Mouse (Mus musculus): ENCODE measurements around the gene Rhox1. TPM values are rescaled to one million over a fixed set of nuclear protein-coding genes. Genes with fewer than 3 reads are reported as not detected.
A peak's percentile ranks its signal among the peaks of the same experiment; 100 is the strongest.
"Not testable (repeated sequence)": the region's sequence is repeated elsewhere in the genome, so short reads cannot be mapped to it uniquely, and the experiment has no call there.

The Rhox1 gene
- not detected in 2 replicates for polyA plus RNA-seq (2015; fragmentation: Nextera tagmentation; extraction: Ambion mirVana)

- not testable (repeated sequence) for H3K4me1 ChIP-seq (replicated peaks); H3K27ac ChIP-seq; H3K36me3 ChIP-seq; H3K9me3 ChIP-seq; H3K27me3 ChIP-seq; H3K4me3 ChIP-seq (replicated peaks); H3K4me2 ChIP-seq (replicated peaks); H3K9ac ChIP-seq (replicated peaks); ATAC-seq
- WGBS, result 80% methylated on average over 1 of the region's 1 CpGs
These were observed at the start of gene Rhox1 for GRCm38 (mm10) chrX:37222158-37222557. Rhox1 (minus strand) TSS chrX:37222258.

- not testable (repeated sequence) for H3K9ac ChIP-seq (replicated peaks); H3K4me1 ChIP-seq (replicated peaks); H3K9me3 ChIP-seq; H3K27me3 ChIP-seq; ATAC-seq; H3K27ac ChIP-seq; H3K4me3 ChIP-seq (replicated peaks); H3K4me2 ChIP-seq (replicated peaks); H3K36me3 ChIP-seq
- 98% methylated on average over 11 of the region's 19 CpGs for WGBS
These were observed 43.0 kb upstream of the Rhox1 start, which contains the start of gene Rhox4a for GRCm38 (mm10) chrX:37265038-37265437. Rhox4a (plus strand) TSS chrX:37265338.

- H3K4me1 ChIP-seq (replicated peaks); H3K27ac ChIP-seq; H3K9ac ChIP-seq (replicated peaks); H3K4me2 ChIP-seq (replicated peaks); ATAC-seq; H3K9me3 ChIP-seq; H3K27me3 ChIP-seq; H3K4me3 ChIP-seq (replicated peaks); H3K36me3 ChIP-seq: not testable (repeated sequence)
- WGBS, result 92% methylated on average over 1 of the region's 3 CpGs
These were observed 27.6 kb upstream of the Rhox1 start, which contains the start of gene Rhox3a for GRCm38 (mm10) chrX:37249619-37250018. Rhox3a (plus strand) TSS chrX:37249919.

GRCm38 (mm10) chrX:37244676-37245075, 22.6 kb upstream of the Rhox1 start, which contains the start of gene Rhox2a:
Rhox2a (plus strand) TSS chrX:37244976.
- not testable (repeated sequence) for H3K4me1 ChIP-seq (replicated peaks); H3K27me3 ChIP-seq; H3K9me3 ChIP-seq; ATAC-seq; H3K9ac ChIP-seq (replicated peaks); H3K27ac ChIP-seq; H3K36me3 ChIP-seq; H3K4me3 ChIP-seq (replicated peaks); H3K4me2 ChIP-seq (replicated peaks)
- WGBS, result no CpG with 5 or more reads among the region's 9 CpGs

- Histone ChIP-seq H3K27ac (no peak within 1 kb of the TSS), H3K27me3 (no peaks in the 10 kb centered on the region), H3K4me3 (replicated peaks) (no peak within 1 kb of the TSS), H3K9me3 (peaks cover 1% of the 10 kb centered on the region; the same call in 1 of the 2 replicates), H3K36me3 (no peaks in the 10 kb centered on the region), H3K4me2 (replicated peaks) (no peak within 1 kb of the TSS), H3K9ac (replicated peaks) (no peak within 1 kb of the TSS), H3K4me1 (replicated peaks) (no peaks in the 10 kb centered on the region)
- 85% methylated on average over 10 of the region's 10 CpGs for WGBS
- no peak for ATAC-seq
These were observed 11.1 kb downstream of the Rhox1 start, which contains the start of gene Gm9 for GRCm38 (mm10) chrX:37210941-37211340. Gm9 (minus strand) TSS chrX:37211041.

- no peak overlapping the region for H3K9ac ChIP-seq (replicated peaks)
- H3K9me3 ChIP-seq, result no peaks in the 10 kb centered on the region
- no peak for ATAC-seq
- H3K4me3 ChIP-seq (replicated peaks), result no peak overlapping the region
- no peak overlapping the region for H3K4me2 ChIP-seq (replicated peaks)
- 53% methylated on average over 8 of the region's 8 CpGs for WGBS
- H3K27me3 ChIP-seq, result no peaks in the 10 kb centered on the region
- H3K4me1 ChIP-seq (replicated peaks), result no peaks in the 10 kb centered on the region
- H3K36me3 ChIP-seq, result no peaks in the 10 kb centered on the region
- H3K27ac ChIP-seq, result no peak overlapping the region
These were observed 23.4 kb downstream of the Rhox1 start for GRCm38 (mm10) chrX:37198676-37199075.

- Histone ChIP-seq H3K27ac (peak overlapping the region; percentile 77), H3K4me1 (replicated peaks) (peaks cover 13% of the 10 kb centered on the region), H3K4me2 (replicated peaks) (peak overlapping the region; percentile 60), H3K27me3 (no peaks in the 10 kb centered on the region), H3K9me3 (no peaks in the 10 kb centered on the region), H3K36me3 (no peaks in the 10 kb centered on the region), H3K4me3 (replicated peaks) (peak overlapping the region; percentile 54), H3K9ac (replicated peaks) (peak overlapping the region; percentile 65)
- WGBS, result 33% methylated on average over 28 of the region's 28 CpGs
- ATAC-seq, result no peak; the same call in none of the 2 replicates
These were observed 30.2 kb downstream of the Rhox1 start for GRCm38 (mm10) chrX:37191744-37192379.

- Histone ChIP-seq H3K27ac (peak within 1 kb of the TSS; percentile 77), H3K9ac (replicated peaks) (peak within 1 kb of the TSS; percentile 65), H3K4me3 (replicated peaks) (peak within 1 kb of the TSS; percentile 54), H3K4me1 (replicated peaks) (peaks cover 13% of the 10 kb centered on the region), H3K4me2 (replicated peaks) (peak within 1 kb of the TSS; percentile 60), H3K9me3 (no peaks in the 10 kb centered on the region), H3K36me3 (no peaks in the 10 kb centered on the region), H3K27me3 (no peaks in the 10 kb centered on the region)
- ATAC-seq, result peak; percentile 94
- 21% methylated on average over 63 of the region's 63 CpGs for WGBS
These were observed 30.8 kb downstream of the Rhox1 start, which contains the start of the genes Ndufa1 and Rnf113a1 for GRCm38 (mm10) chrX:37191105-37191743. Ndufa1 (minus strand) TSS chrX:37191163. Rnf113a1 (plus strand) TSS chrX:37191245.

GRCm38 (mm10) chrX:37190755-37191104, 31.3 kb downstream of the Rhox1 start:
- peak overlapping the region; percentile 60 for H3K4me2 ChIP-seq (replicated peaks)
- H3K36me3 ChIP-seq, result no peaks in the 10 kb centered on the region
- H3K4me1 ChIP-seq (replicated peaks), result peaks cover 13% of the 10 kb centered on the region
- WGBS, result 25% methylated on average over 20 of the region's 20 CpGs
- ATAC-seq, result no peak
- H3K9ac ChIP-seq (replicated peaks), result peak overlapping the region; percentile 65
- H3K27ac ChIP-seq, result peak overlapping the region; percentile 77; the same call in 1 of the 2 replicates
- no peaks in the 10 kb centered on the region for H3K9me3 ChIP-seq
- peak overlapping the region; percentile 54 for H3K4me3 ChIP-seq (replicated peaks)
- H3K27me3 ChIP-seq, result no peaks in the 10 kb centered on the region

- not testable (repeated sequence) for H3K27me3 ChIP-seq; ATAC-seq; H3K36me3 ChIP-seq; H3K9me3 ChIP-seq; H3K4me1 ChIP-seq (replicated peaks); H3K27ac ChIP-seq; H3K4me3 ChIP-seq (replicated peaks); H3K9ac ChIP-seq (replicated peaks); H3K4me2 ChIP-seq (replicated peaks)
- WGBS, result 69% methylated on average over 4 of the region's 8 CpGs
These were observed 37.7 kb downstream of the Rhox1 start for GRCm38 (mm10) chrX:37184401-37184800.

- no peak for ATAC-seq
- no peak within 1 kb of the TSS for H3K4me3 ChIP-seq (replicated peaks)
- H3K4me1 ChIP-seq (replicated peaks), result no peaks in the 10 kb centered on the region
- H3K9me3 ChIP-seq, result no peaks in the 10 kb centered on the region
- no peak within 1 kb of the TSS for H3K4me2 ChIP-seq (replicated peaks)
- no peaks in the 10 kb centered on the region for H3K27me3 ChIP-seq
- H3K9ac ChIP-seq (replicated peaks), result no peak within 1 kb of the TSS
- peak within 1 kb of the TSS; percentile 3; the same call in 1 of the 2 replicates for H3K27ac ChIP-seq
- no peaks in the 10 kb centered on the region for H3K36me3 ChIP-seq
- 45% methylated on average over 5 of the region's 5 CpGs for WGBS
These were observed 53.3 kb downstream of the Rhox1 start, which contains the start of gene Akap14 for GRCm38 (mm10) chrX:37168742-37169141. Akap14 (minus strand) TSS chrX:37168842.

- no peak overlapping the region for H3K27ac ChIP-seq
- 39% methylated on average over 3 of the region's 3 CpGs for WGBS
- H3K4me3 ChIP-seq (replicated peaks), result no peak overlapping the region
- no peaks in the 10 kb centered on the region for H3K4me1 ChIP-seq (replicated peaks)
- H3K27me3 ChIP-seq, result no peaks in the 10 kb centered on the region
- H3K9ac ChIP-seq (replicated peaks), result no peak overlapping the region
- no peak for ATAC-seq
- H3K9me3 ChIP-seq, result no peaks in the 10 kb centered on the region
- H3K4me2 ChIP-seq (replicated peaks), result no peak overlapping the region
- no peaks in the 10 kb centered on the region for H3K36me3 ChIP-seq
These were observed 55.0 kb downstream of the Rhox1 start for GRCm38 (mm10) chrX:37167085-37167484.

Data from midbrain, embryonic 13.5 days (tissue).